Mouse (Mus musculus): ENCODE results near the gene Gm12248.
"Not testable (repeated sequence)": the region's sequence is repeated elsewhere in the genome, so short reads cannot be mapped to it uniquely, and the experiment has no call there.

Gm12248 gene

DNA sequence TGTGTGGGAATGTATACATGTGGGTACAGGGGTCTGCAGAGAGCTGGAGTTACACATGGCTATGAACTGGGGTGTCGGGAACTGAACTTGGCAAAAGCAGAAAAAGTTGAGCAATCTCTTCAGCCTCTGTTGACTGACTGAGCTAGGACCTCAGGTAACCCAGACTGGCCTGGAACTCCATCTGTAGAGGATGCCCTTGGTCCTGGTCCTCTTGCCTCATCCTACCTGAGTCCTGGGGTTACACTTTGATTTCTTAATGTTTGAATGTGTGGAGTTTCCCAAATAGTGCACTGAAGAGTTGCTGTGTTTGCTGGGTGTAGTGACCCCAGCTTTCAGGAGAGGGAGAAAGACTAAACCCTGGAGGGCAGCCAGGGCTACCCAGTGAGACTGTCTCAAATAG, 2.6 kb upstream of the Gm12248 start:
- Histone ChIP-seq H3K27me3 (ENCODE audit: control insufficient read depth, insufficient read depth, low read length, poor library complexity, severe bottlenecking) (no peaks in the 10 kb centered on the region), H3K36me3 (ENCODE audit: control insufficient read depth, insufficient read depth, low read length, poor library complexity, severe bottlenecking) (no peaks in the 10 kb centered on the region)
- DNase-seq (ENCODE audit: low read depth, low spot score), result no peak

- DNase-seq (ENCODE audit: low read depth, low spot score), result no peak
- no peaks in the 10 kb centered on the region for H3K27me3 ChIP-seq (ENCODE audit: control insufficient read depth, insufficient read depth, low read length, poor library complexity, severe bottlenecking)
- no peaks in the 10 kb centered on the region for H3K36me3 ChIP-seq (ENCODE audit: control insufficient read depth, insufficient read depth, low read length, poor library complexity, severe bottlenecking)
Observed at GRCm38 (mm10) chr11:58094766-58095165, 1.8 kb upstream of the Gm12248 start.

- Histone ChIP-seq H3K36me3 (ENCODE audit: control insufficient read depth, insufficient read depth, low read length, poor library complexity, severe bottlenecking) (no peaks in the 10 kb centered on the region), H3K27me3 (ENCODE audit: control insufficient read depth, insufficient read depth, low read length, poor library complexity, severe bottlenecking) (no peaks in the 10 kb centered on the region)
- DNase-seq (ENCODE audit: low read depth, low spot score), result no peak
Observed at GRCm38 (mm10) chr11:58092541-58092940, 393 bp downstream of the Gm12248 start.

DNA sequence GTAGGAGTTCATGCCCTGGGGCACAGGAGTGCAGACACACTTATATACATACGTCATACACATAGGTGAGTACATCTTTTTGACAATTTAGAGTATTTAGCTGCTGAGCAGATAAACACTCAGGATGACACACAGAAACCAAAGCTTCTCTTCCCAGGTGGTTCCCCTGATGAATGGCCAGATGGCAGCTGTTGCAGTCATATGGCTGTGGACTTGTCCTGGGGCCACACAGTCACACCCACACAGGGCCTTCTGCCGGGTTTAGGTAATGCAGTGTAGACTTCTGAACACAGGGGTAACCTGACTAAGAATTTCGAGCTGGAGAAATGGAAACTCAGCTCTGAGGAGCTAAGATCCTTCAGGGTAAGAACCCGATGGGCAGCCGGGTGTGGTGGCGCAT, 11.2 kb downstream of the Gm12248 start:
- H3K36me3 ChIP-seq (ENCODE audit: control insufficient read depth, insufficient read depth, low read length, poor library complexity, severe bottlenecking), result no peaks in the 10 kb centered on the region
- DNase-seq (ENCODE audit: low read depth, low spot score), result no peak
- no peaks in the 10 kb centered on the region for H3K27me3 ChIP-seq (ENCODE audit: control insufficient read depth, insufficient read depth, low read length, poor library complexity, severe bottlenecking)

DNA sequence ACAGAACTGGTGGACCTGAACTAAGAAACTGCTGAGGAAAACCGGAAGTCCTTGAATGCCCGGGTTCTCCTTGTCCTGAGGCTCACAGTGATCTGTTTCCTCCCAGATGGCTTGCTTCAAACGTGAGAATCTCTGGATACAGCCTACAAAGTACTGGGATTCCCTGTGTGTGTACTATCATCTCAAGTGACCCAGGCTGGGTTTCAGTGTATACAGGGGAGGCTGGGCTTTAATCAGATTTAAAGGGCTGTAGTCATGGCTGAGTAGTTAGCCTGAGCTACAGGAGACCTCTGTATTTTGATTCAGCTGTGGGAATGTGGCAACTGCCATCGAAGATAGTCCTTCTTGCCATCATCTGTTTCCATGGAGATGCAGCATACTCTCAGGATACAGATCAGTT, 15.7 kb downstream of the Gm12248 start:
- no peaks in the 10 kb centered on the region for H3K36me3 ChIP-seq (ENCODE audit: control insufficient read depth, insufficient read depth, low read length, poor library complexity, severe bottlenecking)
- H3K27me3 ChIP-seq (ENCODE audit: control insufficient read depth, insufficient read depth, low read length, poor library complexity, severe bottlenecking), result no peaks in the 10 kb centered on the region
- DNase-seq (ENCODE audit: low read depth, low spot score), result no peak

- no peak for DNase-seq (ENCODE audit: low read depth, low spot score)
- no peaks in the 10 kb centered on the region for H3K36me3 ChIP-seq (ENCODE audit: control insufficient read depth, insufficient read depth, low read length, poor library complexity, severe bottlenecking)
- H3K27me3 ChIP-seq (ENCODE audit: control insufficient read depth, insufficient read depth, low read length, poor library complexity, severe bottlenecking), result no peaks in the 10 kb centered on the region
Observed at GRCm38 (mm10) chr11:58072978-58073377, 20.0 kb downstream of the Gm12248 start.

DNA sequence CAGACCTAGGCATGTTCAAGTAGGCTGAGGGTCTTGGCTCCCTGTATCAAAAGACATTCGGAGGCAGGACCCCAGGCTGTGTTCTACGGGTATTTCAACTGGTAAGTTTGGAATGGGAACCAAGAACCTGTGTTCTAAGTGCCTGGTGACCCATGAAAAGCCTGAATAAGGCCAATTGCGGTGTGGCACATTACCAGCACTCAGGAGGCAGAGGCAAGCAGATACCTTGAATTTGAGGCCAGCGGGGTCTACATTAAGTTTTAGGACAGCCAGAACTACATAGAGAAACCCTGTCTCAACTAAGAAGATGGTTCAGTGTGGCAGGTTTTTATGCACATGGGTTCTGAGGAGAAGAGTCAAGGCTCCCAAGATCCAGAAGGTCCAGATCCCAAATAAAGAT, 27.9 kb downstream of the Gm12248 start:
- Histone ChIP-seq H3K27me3 (ENCODE audit: control insufficient read depth, insufficient read depth, low read length, poor library complexity, severe bottlenecking) (no peaks in the 10 kb centered on the region), H3K36me3 (ENCODE audit: control insufficient read depth, insufficient read depth, low read length, poor library complexity, severe bottlenecking) (0 out of 2 replicates have a peak, but pooled peaks cover 2% of the 10 kb centered on the region)
- no peak for DNase-seq (ENCODE audit: low read depth, low spot score)

DNA sequence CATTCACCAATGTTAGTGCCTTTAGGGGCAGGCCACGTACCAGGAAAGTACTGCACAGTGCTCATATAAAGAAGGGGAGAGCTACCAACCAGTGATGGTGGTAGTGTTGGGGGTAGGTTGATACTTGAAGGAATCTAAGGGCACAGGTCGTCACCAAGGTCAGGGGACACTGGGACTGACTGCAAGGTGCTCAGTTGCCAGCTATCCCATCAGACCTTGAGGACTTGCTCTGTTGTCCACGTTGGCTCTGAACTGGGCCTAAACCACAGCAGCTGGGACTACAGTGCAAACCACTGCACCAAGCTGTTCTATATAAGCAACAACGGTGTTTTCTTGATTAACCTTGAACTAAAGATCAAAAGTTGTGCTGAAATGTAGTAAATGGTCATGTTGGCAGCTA, 30.3 kb downstream of the Gm12248 start:
- DNase-seq (ENCODE audit: low read depth, low spot score), result no peak
- H3K36me3 ChIP-seq (ENCODE audit: control insufficient read depth, insufficient read depth, low read length, poor library complexity, severe bottlenecking), result 0 out of 2 replicates have a peak, but pooled peaks cover 6% of the 10 kb centered on the region
- H3K27me3 ChIP-seq (ENCODE audit: control insufficient read depth, insufficient read depth, low read length, poor library complexity, severe bottlenecking), result no peaks in the 10 kb centered on the region

GRCm38 (mm10) chr11:58061218-58061617, 31.7 kb downstream of the Gm12248 start:
- not testable (repeated sequence) for H3K27me3 ChIP-seq (ENCODE audit: control insufficient read depth, insufficient read depth, low read length, poor library complexity, severe bottlenecking); H3K36me3 ChIP-seq (ENCODE audit: control insufficient read depth, insufficient read depth, low read length, poor library complexity, severe bottlenecking); DNase-seq (ENCODE audit: low read depth, low spot score)

DNA sequence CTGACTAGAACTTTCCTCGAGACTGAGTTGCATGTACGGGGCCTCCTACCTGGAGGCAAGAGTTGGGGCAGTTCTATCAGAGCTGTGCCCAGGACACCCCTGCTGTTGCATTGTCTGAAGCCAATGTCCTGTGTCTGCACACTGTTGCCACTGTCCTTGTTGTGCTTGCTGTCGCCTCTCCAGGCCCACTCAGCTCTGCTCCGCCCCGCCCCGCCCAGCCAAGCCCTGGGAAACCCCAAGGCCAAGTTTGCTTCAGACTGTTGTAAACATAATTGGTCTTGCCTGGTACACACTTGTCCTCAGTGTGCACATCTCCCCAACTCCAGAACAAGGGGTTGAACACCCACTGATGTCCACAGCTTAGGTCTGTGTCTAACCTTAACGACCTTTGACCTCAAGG, 33.2 kb downstream of the Gm12248 start:
- not testable (repeated sequence) for H3K36me3 ChIP-seq (ENCODE audit: control insufficient read depth, insufficient read depth, low read length, poor library complexity, severe bottlenecking); H3K27me3 ChIP-seq (ENCODE audit: control insufficient read depth, insufficient read depth, low read length, poor library complexity, severe bottlenecking); DNase-seq (ENCODE audit: low read depth, low spot score)

DNA sequence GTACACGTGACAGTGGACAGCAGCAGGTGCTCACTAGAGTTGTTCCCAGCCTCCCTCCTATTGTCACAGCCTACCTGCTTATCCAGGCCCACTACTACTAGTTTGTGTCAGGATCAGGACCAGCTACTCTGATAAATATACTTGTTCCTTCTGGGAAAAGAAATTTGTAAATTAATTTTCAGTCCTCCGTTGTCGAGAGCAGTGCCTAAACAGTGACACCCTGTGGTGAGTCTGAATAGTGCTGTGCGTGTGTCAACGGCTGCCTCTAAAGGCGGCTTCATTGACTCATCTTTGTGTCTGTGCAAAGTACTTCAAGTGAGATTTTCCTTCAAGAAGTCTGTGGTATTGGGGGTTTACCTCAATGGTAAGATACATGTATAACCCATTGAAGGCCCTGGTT, 35.5 kb downstream of the Gm12248 start:
- DNase-seq (ENCODE audit: low read depth, low spot score), result peak; percentile 70
- H3K27me3 ChIP-seq (ENCODE audit: control insufficient read depth, insufficient read depth, low read length, poor library complexity, severe bottlenecking), result no peaks in the 10 kb centered on the region

DNA sequence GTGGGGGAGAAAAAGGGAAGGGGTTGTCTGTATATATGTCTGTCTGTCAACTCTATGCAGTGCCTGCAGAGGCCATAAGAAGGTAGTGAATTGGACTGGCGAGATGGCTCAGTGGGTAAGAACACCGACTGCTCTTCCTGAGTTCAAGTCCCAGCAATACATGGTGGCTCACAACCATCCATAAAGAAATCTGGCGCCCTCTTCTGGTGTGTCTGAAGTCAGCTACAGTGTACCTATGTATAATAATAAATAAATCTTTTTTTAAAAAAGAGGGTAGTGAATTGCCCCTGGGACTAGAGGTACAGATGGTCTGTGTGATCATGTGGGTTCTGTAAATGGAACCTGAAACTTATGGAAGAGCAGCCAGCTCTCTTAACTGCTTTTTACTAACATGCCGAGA, 46.5 kb downstream of the Gm12248 start:
- no peaks in the 10 kb centered on the region for H3K27me3 ChIP-seq (ENCODE audit: control insufficient read depth, insufficient read depth, low read length, poor library complexity, severe bottlenecking)
- peak; percentile 47 for DNase-seq (ENCODE audit: low read depth, low spot score)
- H3K36me3 ChIP-seq (ENCODE audit: control insufficient read depth, insufficient read depth, low read length, poor library complexity, severe bottlenecking), result peaks cover 22% of the 10 kb centered on the region

More for the DNA sequence above, 35.5 kb downstream of the Gm12248 start:
- H3K36me3 ChIP-seq (ENCODE audit: control insufficient read depth, insufficient read depth, low read length, poor library complexity, severe bottlenecking), result peaks cover 6% of the 10 kb centered on the region; the same call in 1 of the 2 replicates

DNA sequence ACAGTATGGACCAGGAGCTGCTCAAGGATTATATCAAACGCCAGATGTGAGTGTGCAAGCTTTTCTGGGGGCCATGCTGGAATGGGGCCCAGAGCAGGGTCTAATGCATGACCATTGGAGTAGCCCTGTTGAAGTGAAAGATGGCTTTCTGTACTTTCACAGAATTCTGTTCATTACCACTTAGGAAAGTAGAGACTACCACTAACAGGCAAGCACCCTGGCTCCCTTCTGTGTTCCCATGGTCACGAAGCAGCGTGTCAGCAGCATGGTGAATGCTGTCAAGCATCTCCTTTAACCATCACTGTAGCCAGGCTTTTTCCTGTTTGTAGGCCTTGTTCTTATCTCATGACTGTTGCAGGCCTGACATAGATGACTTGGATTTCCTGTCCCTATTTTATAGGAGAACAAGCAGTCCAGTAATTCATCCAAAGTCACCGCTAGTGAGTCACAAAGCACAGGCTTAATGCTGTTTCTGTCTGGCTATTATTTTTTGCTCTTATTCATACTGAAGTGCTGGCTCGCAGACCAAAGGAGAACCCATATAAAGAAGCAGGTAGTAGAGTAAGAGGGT, 50.0 kb downstream of the Gm12248 start:
- peaks cover 5% of the 10 kb centered on the region for H3K36me3 ChIP-seq (ENCODE audit: control insufficient read depth, insufficient read depth, low read length, poor library complexity, severe bottlenecking)
- H3K27me3 ChIP-seq (ENCODE audit: control insufficient read depth, insufficient read depth, low read length, poor library complexity, severe bottlenecking), result no peaks in the 10 kb centered on the region

GRCm38 (mm10) chr11:58039027-58039426, 53.9 kb downstream of the Gm12248 start:
- peaks cover 1% of the 10 kb centered on the region; the same call in 1 of the 2 replicates for H3K36me3 ChIP-seq (ENCODE audit: control insufficient read depth, insufficient read depth, low read length, poor library complexity, severe bottlenecking)
- peak; percentile 54 for DNase-seq (ENCODE audit: low read depth, low spot score)
- no peaks in the 10 kb centered on the region for H3K27me3 ChIP-seq (ENCODE audit: control insufficient read depth, insufficient read depth, low read length, poor library complexity, severe bottlenecking)

More for the DNA sequence above, 50.0 kb downstream of the Gm12248 start:
- no peak for DNase-seq (ENCODE audit: low read depth, low spot score)

GRCm38 (mm10) chr11:58033635-58034034, 59.3 kb downstream of the Gm12248 start:
- no peaks in the 10 kb centered on the region for H3K36me3 ChIP-seq (ENCODE audit: control insufficient read depth, insufficient read depth, low read length, poor library complexity, severe bottlenecking)
- H3K27me3 ChIP-seq (ENCODE audit: control insufficient read depth, insufficient read depth, low read length, poor library complexity, severe bottlenecking), result no peaks in the 10 kb centered on the region
- DNase-seq (ENCODE audit: low read depth, low spot score), result no peak

GRCm38 (mm10) chr11:58031176-58031575, 61.8 kb downstream of the Gm12248 start:
- Histone ChIP-seq H3K27me3 (ENCODE audit: control insufficient read depth, insufficient read depth, low read length, poor library complexity, severe bottlenecking) (no peaks in the 10 kb centered on the region), H3K36me3 (ENCODE audit: control insufficient read depth, insufficient read depth, low read length, poor library complexity, severe bottlenecking) (no peaks in the 10 kb centered on the region)
- DNase-seq (ENCODE audit: low read depth, low spot score), result peak; percentile 27
